Mouse (Mus musculus) intestine, embryonic 15.5 days (tissue): ENCODE measurements around the gene Fancd2. TPM values are rescaled to one million over a fixed set of nuclear protein-coding genes. Genes with fewer than 3 reads are reported as not detected.

Source experiments
- ATAC-seq: fragments of 200-750 bp; cut with Nextera tagmentation; 2 replicates; pipeline ENCODE4 v1.8.0; 2017; ENCODE audit warnings: moderate TSS enrichment, moderate library complexity
- H3K27ac ChIP-seq: fragments of 300-500 bp; sonication (generic); 2 replicates; pipeline ENCODE4 v1.5.1; 2015; ENCODE audit warnings: mild to moderate bottlenecking, inconsistent platforms
- H3K27me3 ChIP-seq: fragments of 300-500 bp; sonication (generic); replicated peaks from 2 replicates; pipeline ENCODE4 v1.6.1; 2015; ENCODE audit warnings: inconsistent platforms
- H3K36me3 ChIP-seq: fragments of 300-500 bp; sonication (generic); 2 replicates; pipeline ENCODE4 v1.6.1; 2015; ENCODE audit warnings: inconsistent platforms
- H3K4me1 ChIP-seq: fragments of 300-500 bp; sonication (generic); replicated peaks from 2 replicates; pipeline ENCODE4 v1.6.1; 2015; ENCODE audit warnings: inconsistent platforms
- H3K4me2 ChIP-seq: fragments of 300-500 bp; sonication (generic); replicated peaks from 2 replicates; pipeline ENCODE4 v1.6.1; 2015; ENCODE audit warnings: mild to moderate bottlenecking, inconsistent platforms
- H3K4me3 ChIP-seq: fragments of 300-500 bp; sonication (generic); replicated peaks from 2 replicates; pipeline ENCODE4 v1.5.1; 2015; ENCODE audit warnings: inconsistent platforms
- H3K9ac ChIP-seq: fragments of 300-500 bp; sonication (generic); 2 replicates; pipeline ENCODE4 v1.6.1; 2015; ENCODE audit warnings: inconsistent platforms
- H3K9me3 ChIP-seq: fragments of 300-500 bp; sonication (generic); 2 replicates; pipeline ENCODE4 v1.6.1; 2016; ENCODE audit warnings: inconsistent platforms
- WGBS: fragments of 180-500 bp; shearing (Covaris S2); methylation state at CpG from one replicate; pipeline ENCODE4 v1.1.7; 2015; 5-methylcytosine and 5-hydroxymethylcytosine counted together
- polyA plus RNA-seq: library from polyadenylated mRNA; unstranded; fragments of >200 nt; fragmentation: Nextera tagmentation; extraction: Ambion mirVana; gene quantifications from 2 replicates; pipeline ENCODE4 v1.2.1, GENCODE M21; 2015

Fancd2 gene
- polyA plus RNA-seq, 1 experiment from 2014 or later, result 10.3 TPM

DNA sequence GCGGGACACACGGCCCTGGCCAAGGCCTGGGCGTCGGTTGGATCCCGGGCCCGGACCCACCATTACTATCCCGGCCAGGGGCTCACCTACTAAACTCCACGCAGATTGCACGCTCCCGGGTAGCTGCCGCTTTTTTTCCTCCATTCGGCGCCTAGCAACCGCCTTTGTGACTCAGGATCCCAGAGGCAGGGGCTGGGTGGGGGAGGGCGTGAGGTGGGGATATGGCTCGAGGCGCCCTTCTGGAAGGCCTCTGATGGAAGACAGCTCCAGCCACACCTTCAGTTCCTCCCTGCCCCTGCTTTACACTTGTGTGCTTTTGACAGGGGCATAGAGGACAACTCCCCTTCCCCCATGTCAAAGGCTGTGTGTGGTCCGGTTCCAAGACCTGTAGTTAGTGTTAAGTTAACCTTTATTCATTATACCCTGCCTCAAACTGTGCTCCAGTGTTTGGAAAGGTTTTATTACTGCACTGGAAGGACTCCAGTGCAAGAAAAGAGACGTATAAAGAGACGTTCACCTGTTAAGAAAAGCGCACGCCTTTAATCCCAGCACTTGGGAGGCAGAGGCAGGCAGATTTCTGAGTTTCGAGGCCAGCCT is 69.2 kb downstream of the Fancd2 start, which contains the start of gene Fancd2os:
Gene Fancd2os (minus strand): TSS at position 173 of the 597 bp plus-strand sequence.
- Histone ChIP-seq H3K4me3 (no peak within 1 kb of the TSS), H3K9me3 (no peaks in the 10 kb centered on the region), H3K4me2 (peak within 1 kb of the TSS; percentile 15), H3K36me3 (no peaks in the 10 kb centered on the region), H3K9ac (0 out of 2 replicates have a peak within 1 kb of the TSS, but pooled peaks have one; percentile 18), H3K27ac (no peak within 1 kb of the TSS), H3K4me1 (0 out of 2 replicates have a peak, but pooled peaks cover 4% of the 10 kb centered on the region), H3K27me3 (no peaks in the 10 kb centered on the region)
- WGBS, result 38% methylated on average over 23 of the region's 23 CpGs
- ATAC-seq, result no peak

DNA sequence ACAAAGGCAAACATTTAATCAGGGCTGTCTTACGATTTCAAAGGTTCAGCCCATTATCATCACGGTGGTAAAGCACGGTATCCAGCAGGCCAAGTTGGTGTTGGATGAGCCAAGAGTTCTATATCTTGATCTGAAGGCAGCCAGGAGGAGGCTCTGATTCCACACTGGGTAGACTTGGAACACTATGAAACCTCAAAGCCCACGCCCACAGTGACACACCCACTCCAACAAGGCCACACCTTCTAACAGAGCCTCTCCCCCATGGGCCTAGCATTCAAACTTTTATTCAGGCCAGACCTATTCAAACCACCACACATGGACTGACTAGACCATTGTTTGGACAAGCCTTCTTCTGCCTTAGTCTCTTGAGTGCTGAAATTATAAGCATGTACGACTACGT is 71.3 kb downstream of the Fancd2 start:
- Histone ChIP-seq H3K4me1 (peaks cover 14% of the 10 kb centered on the region), H3K4me2 (no peak overlapping the region), H3K9ac (no peak overlapping the region), H3K9me3 (no peaks in the 10 kb centered on the region), H3K36me3 (no peaks in the 10 kb centered on the region), H3K4me3 (no peak overlapping the region), H3K27me3 (no peaks in the 10 kb centered on the region), H3K27ac (no peak overlapping the region)
- 90% methylated on average over 6 of the region's 6 CpGs for WGBS
- no peak for ATAC-seq

DNA sequence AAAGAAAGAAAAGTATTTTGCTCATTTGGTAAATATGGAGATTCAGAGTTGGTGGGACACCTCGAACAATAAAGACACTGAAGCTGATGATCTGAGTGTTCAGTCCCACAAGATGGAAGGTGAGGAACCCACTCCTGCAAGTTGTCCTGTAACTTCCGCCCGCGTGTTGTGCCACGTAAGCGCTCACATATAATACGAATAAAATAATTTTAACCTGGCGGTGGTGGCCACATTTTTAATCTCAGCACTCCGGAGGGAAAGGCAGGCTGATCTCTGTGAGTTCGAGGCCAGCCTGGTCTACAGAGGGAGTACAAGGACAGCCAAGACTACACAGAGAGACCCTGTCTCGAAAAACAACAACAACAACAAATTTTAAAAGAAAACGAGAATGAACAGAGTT is 72.5 kb downstream of the Fancd2 start:
- Histone ChIP-seq H3K4me2 (peak overlapping the region; percentile 76), H3K4me3 (peak overlapping the region; percentile 96), H3K9ac (peak overlapping the region; percentile 87), H3K27ac (peak overlapping the region; percentile 85; the same call in 1 of the 2 replicates), H3K4me1 (peaks cover 14% of the 10 kb centered on the region), H3K9me3 (no peaks in the 10 kb centered on the region), H3K36me3 (no peaks in the 10 kb centered on the region), H3K27me3 (no peaks in the 10 kb centered on the region)
- no peak for ATAC-seq
- 55% methylated on average over 12 of the region's 12 CpGs for WGBS

DNA sequence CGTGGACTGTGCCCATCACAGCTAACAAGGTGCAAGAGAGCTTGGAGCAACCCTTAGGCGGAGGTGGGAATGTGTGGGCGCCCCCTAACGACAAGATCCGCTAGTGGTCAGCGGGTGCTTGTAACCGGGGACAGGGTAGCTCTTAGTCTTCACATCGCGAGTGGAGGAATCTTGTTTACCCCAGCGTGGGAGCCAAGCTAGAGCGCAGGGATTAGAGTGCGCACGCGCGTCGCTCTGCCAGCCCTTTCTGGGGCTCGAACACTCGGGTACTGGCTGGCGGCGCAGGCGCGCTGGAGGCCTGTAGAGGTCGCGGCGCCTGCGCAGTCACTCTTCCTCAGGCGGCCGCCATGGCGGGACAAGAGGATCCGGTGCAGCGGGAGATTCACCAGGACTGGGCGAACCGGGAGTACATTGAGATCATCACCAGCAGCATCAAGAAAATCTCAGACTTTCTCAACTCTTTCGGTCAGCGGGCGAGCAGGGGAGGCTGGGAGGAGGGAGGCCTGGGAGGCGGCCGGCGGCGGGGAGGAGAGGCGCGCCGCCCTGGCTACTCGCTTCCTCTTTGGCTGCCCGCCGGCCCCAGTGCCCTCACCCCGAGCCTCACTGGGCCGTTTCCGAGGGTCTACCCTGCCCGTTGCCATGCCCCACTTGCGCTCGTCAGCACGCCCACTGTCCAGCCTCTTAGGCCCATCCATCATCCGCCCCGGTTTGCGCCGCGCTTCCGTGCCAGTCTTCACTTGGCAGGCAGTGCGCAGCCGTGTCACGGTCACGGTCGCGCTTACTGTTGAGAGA is 73.1 kb downstream of the Fancd2 start, which contains the start of gene Brk1:
Gene Brk1 (plus strand): TSS at position 341 of the 792 bp plus-strand sequence.
- Histone ChIP-seq H3K4me2 (peak within 1 kb of the TSS; percentile 76), H3K4me1 (peaks cover 14% of the 10 kb centered on the region), H3K9me3 (no peaks in the 10 kb centered on the region), H3K4me3 (peak within 1 kb of the TSS; percentile 96), H3K27ac (peak within 1 kb of the TSS; percentile 85), H3K9ac (peak within 1 kb of the TSS; percentile 87), H3K27me3 (no peaks in the 10 kb centered on the region), H3K36me3 (no peaks in the 10 kb centered on the region)
- under 1% methylated on average over 65 of the region's 65 CpGs for WGBS
- peak; percentile 96 for ATAC-seq

DNA sequence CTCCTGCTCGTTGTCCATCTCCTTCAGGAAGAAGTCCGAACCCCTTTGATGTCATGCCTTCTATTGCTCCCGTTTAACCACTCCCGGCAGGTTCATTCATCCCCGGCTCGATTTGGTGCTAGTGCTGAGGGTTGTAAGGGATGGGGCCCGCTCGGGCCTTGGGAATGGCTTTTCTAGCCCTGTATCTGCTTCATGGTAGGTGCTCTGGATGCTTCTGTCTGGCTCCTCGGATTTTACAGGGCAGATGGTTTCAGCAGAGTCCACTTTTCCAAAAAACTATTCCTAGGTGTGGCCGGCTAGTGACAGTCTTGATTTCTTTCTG is 73.7 kb downstream of the Fancd2 start:
- no peak for ATAC-seq
- Histone ChIP-seq H3K9me3 (no peaks in the 10 kb centered on the region), H3K27ac (peak overlapping the region; percentile 85; the same call in 1 of the 2 replicates), H3K9ac (peak overlapping the region; percentile 87), H3K4me2 (peak overlapping the region; percentile 76), H3K36me3 (no peaks in the 10 kb centered on the region), H3K4me3 (peak overlapping the region; percentile 96), H3K4me1 (peaks cover 12% of the 10 kb centered on the region), H3K27me3 (no peaks in the 10 kb centered on the region)
- WGBS, result 3% methylated on average over 10 of the region's 10 CpGs

DNA sequence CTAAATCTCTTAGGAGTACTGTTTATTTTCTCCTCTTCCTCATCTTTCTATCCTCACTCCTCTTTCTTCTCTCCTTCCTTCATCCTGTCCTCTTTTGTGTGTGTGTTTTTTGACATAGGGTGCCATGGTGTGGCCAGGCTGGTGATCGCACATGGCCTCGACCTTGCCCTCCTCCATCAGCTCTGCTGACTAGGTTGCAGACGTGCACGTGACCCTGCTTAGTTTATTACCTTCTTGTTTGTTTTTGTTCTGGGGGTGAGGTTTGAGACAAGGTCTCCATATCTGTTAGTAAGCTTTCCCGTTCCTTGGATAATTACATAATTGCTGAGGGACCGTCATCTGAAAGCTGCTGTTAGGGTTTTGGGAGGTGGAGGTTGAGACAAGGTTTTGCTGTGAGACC is 77.4 kb downstream of the Fancd2 start:
- ATAC-seq, result peak; percentile 11; the same call in 1 of the 2 replicates
- Histone ChIP-seq H3K36me3 (peaks cover 5% of the 10 kb centered on the region; the same call in 1 of the 2 replicates), H3K9me3 (no peaks in the 10 kb centered on the region), H3K4me3 (no peak overlapping the region), H3K27me3 (no peaks in the 10 kb centered on the region), H3K27ac (no peak overlapping the region), H3K4me1 (peaks cover 10% of the 10 kb centered on the region), H3K9ac (no peak overlapping the region), H3K4me2 (no peak overlapping the region)
- WGBS, result 50% methylated on average over 6 of the region's 6 CpGs

DNA sequence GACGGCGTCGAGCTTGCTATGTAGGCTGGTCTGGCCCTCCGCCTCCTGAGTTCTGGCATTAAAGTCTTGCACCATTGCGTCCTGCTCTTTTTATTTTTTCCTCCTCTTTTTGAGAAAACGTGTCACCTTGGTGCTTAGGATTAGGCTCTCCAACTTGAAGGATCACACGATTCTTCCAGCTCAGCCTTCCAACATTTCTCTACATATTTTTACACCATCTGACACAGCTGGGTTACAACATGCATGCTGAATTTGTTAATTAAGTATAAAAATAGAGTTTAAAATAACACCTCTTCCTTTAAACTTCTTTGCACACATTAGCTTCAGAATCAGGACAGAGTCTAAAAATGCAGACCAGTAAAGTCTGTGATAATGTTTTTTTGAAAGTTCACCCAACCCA is 77.8 kb downstream of the Fancd2 start:
- Histone ChIP-seq H3K36me3 (peaks cover 8% of the 10 kb centered on the region), H3K27me3 (no peaks in the 10 kb centered on the region), H3K4me2 (no peak overlapping the region), H3K4me3 (no peak overlapping the region), H3K4me1 (peaks cover 10% of the 10 kb centered on the region), H3K27ac (no peak overlapping the region), H3K9me3 (no peaks in the 10 kb centered on the region), H3K9ac (no peak overlapping the region)
- WGBS, result 72% methylated on average over 7 of the region's 7 CpGs
- no peak for ATAC-seq

DNA sequence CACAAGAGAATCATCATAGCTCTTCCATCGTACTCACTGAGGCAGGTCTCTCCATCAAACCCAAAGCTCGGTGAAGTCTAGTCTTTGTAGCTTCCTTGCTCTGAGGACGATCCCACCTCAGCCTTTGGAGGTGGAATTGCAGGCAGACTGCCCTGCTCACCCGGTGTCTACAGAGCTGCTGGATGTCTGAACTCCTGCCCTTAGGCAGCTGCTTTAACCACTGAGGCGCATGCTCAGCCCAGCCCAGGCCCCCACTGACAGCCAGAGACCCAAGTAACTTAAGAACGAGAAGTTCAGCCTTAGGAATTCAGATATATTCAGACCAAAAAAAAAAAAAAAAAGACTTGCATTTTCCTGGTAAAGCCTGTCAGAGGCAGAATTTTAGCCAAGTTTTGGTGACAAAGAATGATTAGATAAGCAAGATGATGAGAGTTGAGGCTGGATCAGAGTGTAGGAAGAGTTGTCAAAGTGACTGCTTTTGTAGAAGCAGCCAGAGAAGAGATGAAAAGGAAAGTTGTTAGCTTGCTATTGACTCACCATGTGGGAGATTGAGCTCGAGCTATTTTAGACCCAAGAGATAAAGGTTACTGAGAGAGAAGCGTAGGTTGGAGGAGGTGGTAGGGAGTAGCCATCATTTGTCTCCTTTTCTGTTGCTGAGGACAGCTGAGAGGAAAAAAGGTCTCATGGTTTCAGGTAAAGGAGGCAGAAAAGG is 80.9 kb downstream of the Fancd2 start:
- Histone ChIP-seq H3K9ac (no peak overlapping the region), H3K9me3 (no peaks in the 10 kb centered on the region), H3K4me2 (no peak overlapping the region), H3K4me1 (no peaks in the 10 kb centered on the region), H3K36me3 (peaks cover 33% of the 10 kb centered on the region), H3K4me3 (no peak overlapping the region), H3K27me3 (no peaks in the 10 kb centered on the region), H3K27ac (no peak overlapping the region)
- ATAC-seq, result no peak
- WGBS, result 87% methylated on average over 8 of the region's 8 CpGs

DNA sequence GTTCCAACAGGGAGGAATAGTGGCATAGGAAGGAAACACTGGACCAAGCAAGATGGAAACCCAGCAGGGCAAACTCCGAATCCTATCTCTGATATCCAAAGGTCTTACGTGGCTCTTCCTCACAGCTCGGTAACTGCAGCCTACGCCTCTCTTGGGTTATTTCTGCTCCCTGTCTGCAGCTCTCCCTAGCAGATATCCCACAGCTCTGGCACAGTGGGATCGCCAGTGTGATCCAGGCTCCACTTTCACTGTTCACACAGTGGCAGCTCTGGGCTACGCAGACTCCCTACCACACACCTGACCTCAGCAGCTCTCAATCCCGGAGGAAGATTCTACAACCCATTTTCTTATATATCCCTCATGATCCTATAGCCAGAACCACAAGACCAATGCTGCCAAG is 82.7 kb downstream of the Fancd2 start:
- ATAC-seq, result no peak

DNA sequence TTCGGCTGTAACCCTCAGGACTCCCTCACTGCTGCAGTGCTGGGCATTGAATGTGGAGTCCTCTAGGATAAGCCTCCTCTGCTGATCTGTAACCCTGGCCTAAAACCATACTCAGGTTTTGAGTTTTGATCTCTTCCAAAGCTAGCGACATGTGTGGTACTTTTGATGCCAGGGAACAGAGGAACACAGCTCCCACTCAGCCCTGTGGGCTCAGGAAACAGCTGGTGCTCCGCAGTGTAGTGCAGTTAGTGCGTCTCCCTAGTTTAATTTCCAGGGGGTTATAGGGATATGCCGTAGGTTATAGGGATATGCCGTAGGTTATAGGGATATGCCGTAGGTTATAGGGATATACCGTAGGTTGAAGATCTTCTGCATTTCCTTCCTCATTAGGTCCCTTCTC is 83.5 kb downstream of the Fancd2 start:
- peaks cover 40% of the 10 kb centered on the region for H3K36me3 ChIP-seq

More for the DNA sequence above, 82.7 kb downstream of the Fancd2 start:
- H3K4me2 ChIP-seq, result no peak overlapping the region
- no peak overlapping the region for H3K4me3 ChIP-seq
- no peaks in the 10 kb centered on the region for H3K9me3 ChIP-seq
- no peaks in the 10 kb centered on the region for H3K27me3 ChIP-seq
- no peak overlapping the region for H3K9ac ChIP-seq
- H3K27ac ChIP-seq, result no peak overlapping the region
- WGBS, result 94% methylated on average over 7 of the region's 7 CpGs
- peaks cover 40% of the 10 kb centered on the region for H3K36me3 ChIP-seq
- no peaks in the 10 kb centered on the region for H3K4me1 ChIP-seq

DNA sequence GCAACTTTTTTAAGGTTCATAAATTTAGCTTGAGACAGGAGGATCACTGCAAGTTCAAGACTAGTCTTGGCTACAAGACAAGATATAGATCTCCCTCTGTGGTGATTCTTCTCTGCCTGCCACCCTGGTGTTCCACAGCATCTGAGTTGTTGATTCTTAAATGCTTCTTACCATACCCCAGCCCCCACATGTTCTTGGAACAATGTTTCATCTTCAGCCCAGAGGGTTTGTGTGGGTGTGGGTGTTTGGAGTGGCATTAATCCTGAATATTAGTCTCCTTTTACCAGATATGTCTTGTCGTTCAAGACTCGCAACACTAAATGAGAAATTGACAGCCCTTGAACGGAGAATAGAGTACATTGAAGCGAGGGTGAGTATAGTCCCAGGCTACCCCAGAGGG is 84.0 kb downstream of the Fancd2 start:
- Histone ChIP-seq H3K36me3 (peaks cover 40% of the 10 kb centered on the region), H3K9me3 (no peaks in the 10 kb centered on the region), H3K27me3 (no peaks in the 10 kb centered on the region), H3K4me2 (no peak overlapping the region), H3K4me1 (no peaks in the 10 kb centered on the region), H3K27ac (no peak overlapping the region), H3K4me3 (no peak overlapping the region), H3K9ac (no peak overlapping the region)
- ATAC-seq, result no peak
- WGBS, result 90% methylated on average over 4 of the region's 4 CpGs

More for the DNA sequence above, 83.5 kb downstream of the Fancd2 start:
- Histone ChIP-seq H3K9me3 (no peaks in the 10 kb centered on the region), H3K27ac (no peak overlapping the region), H3K9ac (no peak overlapping the region), H3K4me2 (no peak overlapping the region), H3K27me3 (no peaks in the 10 kb centered on the region), H3K4me3 (no peak overlapping the region), H3K4me1 (no peaks in the 10 kb centered on the region)
- no peak for ATAC-seq
- 92% methylated on average over 8 of the region's 8 CpGs for WGBS

DNA sequence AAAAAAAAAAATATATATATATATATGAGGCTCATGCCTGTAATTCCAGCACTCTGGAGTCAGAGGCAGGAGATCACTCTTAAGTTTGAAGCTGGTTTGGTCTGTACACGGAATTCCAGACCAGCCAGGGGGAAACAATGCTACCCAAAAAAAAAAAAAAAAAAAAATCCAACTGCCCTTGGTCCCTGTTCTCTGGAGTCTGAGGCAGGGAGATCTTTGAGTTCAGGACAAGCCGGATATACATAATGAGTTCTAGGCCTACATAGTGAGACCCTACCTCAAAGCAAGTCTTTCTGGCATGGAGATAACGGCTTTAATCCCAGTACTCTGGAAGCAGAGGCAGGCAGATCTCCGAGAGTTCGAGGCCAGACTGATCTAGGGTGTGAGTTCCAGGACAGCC is 91.9 kb downstream of the Fancd2 start:
- 67% methylated on average over 5 of the region's 5 CpGs for WGBS

More for the DNA sequence above, 91.9 kb downstream of the Fancd2 start:
- H3K27ac ChIP-seq, result peak overlapping the region; percentile 92; the same call in 1 of the 2 replicates
- H3K4me2 ChIP-seq, result peak overlapping the region; percentile 83
- no peaks in the 10 kb centered on the region for H3K27me3 ChIP-seq
- H3K36me3 ChIP-seq, result peaks cover 6% of the 10 kb centered on the region; the same call in 1 of the 2 replicates
- peaks cover 5% of the 10 kb centered on the region; the same call in 1 of the 2 replicates for H3K4me1 ChIP-seq
- H3K9ac ChIP-seq, result peak overlapping the region; percentile 82; the same call in 1 of the 2 replicates
- H3K4me3 ChIP-seq, result peak overlapping the region; percentile 78
- H3K9me3 ChIP-seq, result no peaks in the 10 kb centered on the region
- no peak for ATAC-seq
